8 mouse cellular contexts compared by ENCODE assay signal in the genomic region with DNA sequence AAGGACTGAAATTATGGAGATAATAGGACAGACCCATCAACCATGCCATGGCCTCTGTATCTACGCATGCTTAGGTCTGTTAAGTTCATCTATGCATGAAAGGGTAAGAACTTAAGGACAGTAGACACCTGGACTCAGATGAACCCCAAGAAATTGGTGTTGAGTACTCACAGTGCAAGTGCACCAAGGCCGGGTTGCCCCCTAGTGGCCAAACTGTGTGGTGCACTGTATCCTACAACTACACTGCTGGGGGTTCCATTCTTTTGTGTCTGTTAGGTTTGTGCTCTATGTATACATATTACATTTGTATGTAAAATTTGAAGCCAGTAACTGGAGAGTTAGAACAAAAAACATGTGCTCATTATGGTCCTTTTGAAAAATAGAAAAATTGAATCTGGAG.
DNase-seq lines count a peak whose midpoint lies in the region; ATAC-seq and TF ChIP-seq lines count a peak whose summit lies in the region.

No protein-coding gene starts in this region.

- H3K4me3 ChIP-seq in lung, postnatal 0 days (ENCODE audit: low read depth, low read length) = no peak overlapping the region
- H3K4me3 ChIP-seq in MEL (ENCODE audit: control insufficient read depth in 1 of 2, insufficient read depth in 1 of 2, low read depth in 2 of 2, low read length in 2 of 2) = no peak overlapping the region
- no peak overlapping the region for H3K4me3 ChIP-seq in midbrain, postnatal 0 days (ENCODE audit: low read depth, low read length)

- no peak for TF ChIP-seq EP300 in lung, postnatal 0 days (IDR thresholded peaks at IDR 0.05)
- no peak for TF ChIP-seq EP300 in MEL (IDR thresholded peaks at IDR 0.05; ENCODE audit: low read depth in 1 of 2, low read length in 2 of 2)

- peak; percentile 23 for TF ChIP-seq RAD21 in MEL (IDR thresholded peaks at IDR 0.05; ENCODE audit: low read depth, low read length)

- WGBS in lung, postnatal 0 days = 46% methylated on average over 2 of the region's 2 CpGs
- WGBS in midbrain, postnatal 0 days = 59% methylated on average over 2 of the region's 2 CpGs

- no peaks in the 10 kb centered on the region for H3K36me3 ChIP-seq in lung, postnatal 0 days (ENCODE audit: insufficient read depth, low read length)
- no peaks in the 10 kb centered on the region for H3K36me3 ChIP-seq in MEL (ENCODE audit: control insufficient read depth in 1 of 2, insufficient read depth in 2 of 2, low read length in 2 of 2)
- H3K36me3 ChIP-seq in midbrain, postnatal 0 days (ENCODE audit: insufficient read depth, low read length) = no peaks in the 10 kb centered on the region

- no peak for DNase-seq in frontal cortex, postnatal 14 days (ENCODE audit: low spot score in 2 of 2)
- DNase-seq in lung, postnatal 0 days (ENCODE audit: low spot score) = no peak
- DNase-seq in lung, postnatal 25 days (ENCODE audit: low spot score) = no peak
- peak; percentile 26 for DNase-seq in MEL (ENCODE audit: low read depth, low spot score)
- peak; percentile 8 for DNase-seq in embryo, embryonic 11.5 days (ENCODE audit: low read depth, low spot score)
- DNase-seq in midbrain, postnatal 0 days (ENCODE audit: low spot score) = no peak

- no peaks in the 10 kb centered on the region for H3K27me3 ChIP-seq in lung, postnatal 0 days (replicated peaks; ENCODE audit: insufficient read depth, low read length)
- no peaks in the 10 kb centered on the region for H3K27me3 ChIP-seq in MEL (ENCODE audit: control insufficient read depth in 1 of 2, insufficient read depth in 2 of 2, low read length in 2 of 2)
- no peaks in the 10 kb centered on the region for H3K27me3 ChIP-seq in midbrain, postnatal 0 days (ENCODE audit: insufficient read depth, low read length)

- H3K4me2 ChIP-seq in lung, postnatal 0 days (replicated peaks; ENCODE audit: low read depth, low read length) = no peak overlapping the region
- no peak overlapping the region for H3K4me2 ChIP-seq in midbrain, postnatal 0 days (ENCODE audit: low read depth, low read length, poor library complexity, severe bottlenecking)

- ATAC-seq in frontal cortex, adult (ENCODE audit: low TSS enrichment) = peak; percentile 70
- ATAC-seq in lung, postnatal 0 days = no peak
- ATAC-seq in midbrain, postnatal 0 days (ENCODE audit: low FRiP score) = 0 out of 2 replicates have a peak, but pooled peaks have one; percentile 34
- no peak for ATAC-seq in monocyte, adult 5-6 weeks (replicated peaks; ENCODE audit: insufficient number of reproducible peaks, low FRiP score, low TSS enrichment, poor library complexity, severe bottlenecking)

- no peak for TF ChIP-seq POLR2A in MEL (IDR thresholded peaks at IDR 0.05; ENCODE audit: control insufficient read depth in 1 of 2, insufficient read depth in 1 of 2, low read depth in 1 of 2, low read length in 2 of 2, poor library complexity in 1 of 2)

- peak; percentile 66 for TF ChIP-seq CTCF in lung, postnatal 0 days (IDR thresholded peaks at IDR 0.05)
- peak; percentile 53 to 78 (median 73) for TF ChIP-seq CTCF in MEL (IDR thresholded peaks at IDR 0.05 in 2 of 3, conservative IDR thresholded peaks at IDR 0.05 in 1 of 3; ENCODE audit: control insufficient read depth in 1 of 3, insufficient read depth in 1 of 3, low read depth in 2 of 3, low read length in 3 of 3, poor library complexity in 1 of 3, severe bottlenecking in 1 of 3)
- peak; percentile 49 for TF ChIP-seq CTCF in midbrain, postnatal 0 days (IDR thresholded peaks at IDR 0.05)

- H3K79me2 ChIP-seq in MEL (ENCODE audit: control insufficient read depth, insufficient read depth, low read length, poor library complexity) = no peaks in the 10 kb centered on the region

- no peaks in the 10 kb centered on the region for H3K4me1 ChIP-seq in lung, postnatal 0 days (ENCODE audit: insufficient read depth, low read depth, low read length)
- H3K4me1 ChIP-seq in MEL (ENCODE audit: control insufficient read depth in 1 of 2, insufficient read depth in 2 of 2, low read length in 2 of 2) = no peaks in the 10 kb centered on the region
- H3K4me1 ChIP-seq in midbrain, postnatal 0 days (ENCODE audit: insufficient read depth, low read length) = no peaks in the 10 kb centered on the region

- no peak overlapping the region for H3K9ac ChIP-seq in lung, postnatal 0 days (replicated peaks; ENCODE audit: low read depth)
- no peak overlapping the region for H3K9ac ChIP-seq in MEL (ENCODE audit: control insufficient read depth, low read depth, low read length, poor library complexity, severe bottlenecking)
- H3K9ac ChIP-seq in midbrain, postnatal 0 days (replicated peaks; ENCODE audit: low read length, poor library complexity, severe bottlenecking) = no peak overlapping the region

- no peaks in the 10 kb centered on the region for H3K9me3 ChIP-seq in lung, postnatal 0 days (ENCODE audit: low read length)
- H3K9me3 ChIP-seq in MEL (replicated peaks; ENCODE audit: insufficient read depth, low read length) = no peaks in the 10 kb centered on the region
- no peaks in the 10 kb centered on the region for H3K9me3 ChIP-seq in midbrain, postnatal 0 days (ENCODE audit: low read length)

- H3K27ac ChIP-seq in lung, postnatal 0 days (ENCODE audit: low read length) = no peak overlapping the region
- no peak overlapping the region for H3K27ac ChIP-seq in MEL (ENCODE audit: control insufficient read depth, low read depth, low read length)
- H3K27ac ChIP-seq in midbrain, postnatal 0 days (ENCODE audit: low read depth, low read length) = no peak overlapping the region

TF ChIP-seq in MEL, 35 proteins besides CTCF, POLR2A, EP300 and RAD21:
- TF ChIP-seq SMC3 (IDR thresholded peaks at IDR 0.05; ENCODE audit: low read depth, low read length) = peak; percentile 48
- TF ChIP-seq USF1 (IDR thresholded peaks at IDR 0.05; ENCODE audit: low read depth, low read length) = no peak

Comparison
In these comparisons a context has a peak if more than half of its experiments do, and no peak if none do; other contexts are left out.
1. ATAC-seq: peak in frontal cortex, adult (single experiment) and midbrain, postnatal 0 days (single experiment); none in lung, postnatal 0 days (single experiment) and monocyte, adult 5-6 weeks (single experiment).
2. DNase-seq: peak in MEL (single experiment) and embryo, embryonic 11.5 days (single experiment); none in frontal cortex, postnatal 14 days (0 of 2), lung, postnatal 0 days (single experiment), lung, postnatal 25 days (single experiment) and midbrain, postnatal 0 days (single experiment).
3. Peak in every context shown above with its lines, with median percentiles within 50 percentile points of each other: CTCF ChIP-seq.